Mouse (Mus musculus) forebrain, embryonic 10.5 days (tissue): Measurements from ENCODE around the gene Vapa. TPM values are rescaled to one million over a fixed set of nuclear protein-coding genes. Genes with fewer than 3 reads are reported as not detected.

ENCODE experiments used
- DNase-seq: peaks from one replicate; pipeline ENCODE4 v3.0.0-alpha.2; 2017; ENCODE audit warnings: low spot score; ENCODE audit errors: extremely low spot score
- H3K27ac ChIP-seq: fragments of 300-500 bp; sonication (generic); 2 replicates; pipeline ENCODE4 v1.5.1; 2016; ENCODE audit warnings: mild to moderate bottlenecking
- H3K27me3 ChIP-seq: fragments of 300-500 bp; sonication (generic); 2 replicates; pipeline ENCODE4 v1.6.1; 2016; ENCODE audit warnings: mild to moderate bottlenecking; ENCODE audit not compliant: poor library complexity, severe bottlenecking
- H3K36me3 ChIP-seq: fragments of 300-500 bp; sonication (generic); replicated peaks from 2 replicates; pipeline ENCODE4 v1.6.1; 2016; ENCODE audit warnings: mild to moderate bottlenecking, moderate library complexity
- H3K4me1 ChIP-seq: fragments of 300-500 bp; sonication (generic); 2 replicates; pipeline ENCODE4 v1.6.1; 2016
- H3K4me3 ChIP-seq: fragments of 300-500 bp; sonication (generic); 2 replicates; pipeline ENCODE4 v1.5.1; 2016; ENCODE audit warnings: mild to moderate bottlenecking, moderate library complexity
- H3K9me3 ChIP-seq: fragments of 300-500 bp; sonication (generic); 2 replicates; pipeline ENCODE4 v1.6.1; 2016; ENCODE audit warnings: mild to moderate bottlenecking, moderate library complexity
- WGBS: fragments of 180-500 bp; shearing (Covaris S2); methylation state at CpG from one replicate; pipeline ENCODE4 v1.1.7; 2016; 5-methylcytosine and 5-hydroxymethylcytosine counted together
- polyA plus RNA-seq: library from polyadenylated mRNA; unstranded; fragments of >200 nt; fragmentation: Nextera tagmentation; extraction: Ambion mirVana; gene quantifications from 2 replicates; pipeline ENCODE4 v1.2.1, GENCODE M21; 2016

Gene Vapa
- polyA plus RNA-seq, result 159 and 174 TPM in 2 replicates

DNA sequence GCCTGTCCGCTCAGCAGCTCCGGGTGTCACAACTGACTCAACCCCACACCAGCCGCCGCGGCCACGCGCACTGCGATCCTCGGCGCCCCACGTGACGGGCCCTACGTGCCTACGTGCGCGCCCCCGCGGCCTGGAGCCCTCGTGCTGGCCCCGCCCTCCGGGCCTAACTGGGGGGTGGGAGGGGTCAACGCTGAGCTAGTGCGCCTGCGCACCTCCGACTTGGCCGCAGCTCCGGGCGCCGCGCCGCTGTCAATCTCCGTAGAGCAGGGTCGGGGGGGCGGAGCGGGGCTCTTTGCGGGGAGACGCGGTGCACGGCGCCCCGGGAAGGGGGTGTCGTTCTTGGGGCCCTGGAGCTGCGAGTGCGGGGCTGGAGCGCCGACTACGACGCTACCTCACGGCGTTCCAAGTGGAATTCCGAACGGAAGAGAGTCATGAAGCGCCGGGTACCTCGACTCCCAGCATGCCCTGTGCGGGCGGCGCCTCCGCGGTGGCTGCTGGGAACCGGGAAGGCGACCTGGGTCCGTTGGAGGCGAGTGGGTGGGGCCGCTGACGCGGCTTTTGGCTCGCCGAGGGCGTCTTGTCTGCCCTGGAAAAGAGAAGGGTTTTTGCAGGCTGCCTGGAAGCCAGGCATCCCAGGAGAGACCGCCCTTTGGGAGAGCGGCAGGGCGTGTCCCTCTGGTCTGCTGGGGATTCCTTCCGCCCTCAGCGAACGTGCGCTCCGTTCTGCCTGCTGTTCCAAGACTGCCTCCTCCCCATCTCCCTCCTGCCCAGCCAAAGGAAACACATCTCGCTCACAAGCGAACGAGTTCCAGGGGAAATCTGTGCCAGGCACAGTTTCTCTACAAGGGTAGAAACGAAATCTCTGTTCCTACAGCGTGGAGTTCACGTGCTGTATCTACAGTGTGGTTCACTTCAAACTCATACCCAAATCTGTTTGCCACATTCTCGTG is at the start of gene Vapa:
TSS of gene Vapa (minus strand) at position 93 of the 950 bp plus-strand sequence.
- under 1% methylated on average over 85 of the region's 85 CpGs for WGBS
- peak; percentile 96 for DNase-seq
- peaks cover 38% of the 10 kb centered on the region for H3K4me1 ChIP-seq

DNA sequence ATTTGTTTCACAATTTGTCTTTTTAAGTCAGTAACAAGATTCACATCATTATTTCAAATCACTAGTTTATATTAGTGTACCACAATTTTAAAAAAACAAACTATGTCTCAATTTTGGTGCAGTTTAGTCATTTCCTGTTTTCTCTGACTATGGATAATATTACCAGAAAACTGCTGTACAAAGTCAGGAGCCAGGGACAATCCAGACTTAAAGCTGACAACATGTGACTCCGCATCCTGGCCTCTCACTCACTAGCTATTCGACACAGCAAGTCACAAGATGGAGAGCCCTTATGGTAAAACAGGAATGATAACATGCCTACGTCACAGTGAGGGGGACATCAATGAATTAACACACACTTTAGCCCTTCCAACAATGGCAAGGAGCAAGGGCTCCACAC is 49.3 kb upstream of the Vapa start:
- DNase-seq, result no peak
- H3K4me3 ChIP-seq, result no peak overlapping the region
- peaks cover 15% of the 10 kb centered on the region for H3K36me3 ChIP-seq
- no peaks in the 10 kb centered on the region for H3K4me1 ChIP-seq
- H3K27me3 ChIP-seq, result no peaks in the 10 kb centered on the region
- no peak overlapping the region for H3K27ac ChIP-seq
- WGBS, result 89% methylated on average over 3 of the region's 3 CpGs
- H3K9me3 ChIP-seq, result no peaks in the 10 kb centered on the region

More for the DNA sequence above, at the start of gene Vapa:
- peaks cover 12% of the 10 kb centered on the region for H3K36me3 ChIP-seq
- H3K4me3 ChIP-seq, result peak within 1 kb of the TSS; percentile 91
- no peaks in the 10 kb centered on the region for H3K27me3 ChIP-seq
- peak within 1 kb of the TSS; percentile 99 for H3K27ac ChIP-seq
- no peaks in the 10 kb centered on the region for H3K9me3 ChIP-seq

DNA sequence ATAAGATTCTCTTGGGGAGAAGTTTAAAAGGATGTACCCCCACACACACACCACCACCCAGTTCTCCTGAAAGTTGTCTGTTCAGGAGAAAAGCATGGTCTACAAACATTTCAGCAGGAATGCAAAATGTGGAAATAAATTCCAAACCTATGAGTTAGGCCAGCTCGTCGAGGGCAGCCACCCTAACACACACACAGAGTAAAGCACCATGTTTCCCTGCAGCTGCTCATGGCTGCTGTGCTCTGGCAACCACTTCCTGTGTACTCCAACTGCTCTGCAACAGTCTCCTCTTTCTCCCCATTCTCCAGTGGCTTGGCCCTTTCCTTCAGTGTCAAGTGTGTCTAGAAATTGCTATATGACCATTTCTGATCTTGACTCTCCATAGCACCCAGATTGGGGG is 45.1 kb upstream of the Vapa start:
- Histone ChIP-seq H3K27me3 (no peaks in the 10 kb centered on the region), H3K9me3 (no peaks in the 10 kb centered on the region), H3K36me3 (0 out of 2 replicates have a peak, but pooled peaks cover 4% of the 10 kb centered on the region), H3K27ac (no peak overlapping the region), H3K4me3 (no peak overlapping the region), H3K4me1 (no peaks in the 10 kb centered on the region)
- 95% methylated on average over 2 of the region's 2 CpGs for WGBS
- DNase-seq, result no peak

DNA sequence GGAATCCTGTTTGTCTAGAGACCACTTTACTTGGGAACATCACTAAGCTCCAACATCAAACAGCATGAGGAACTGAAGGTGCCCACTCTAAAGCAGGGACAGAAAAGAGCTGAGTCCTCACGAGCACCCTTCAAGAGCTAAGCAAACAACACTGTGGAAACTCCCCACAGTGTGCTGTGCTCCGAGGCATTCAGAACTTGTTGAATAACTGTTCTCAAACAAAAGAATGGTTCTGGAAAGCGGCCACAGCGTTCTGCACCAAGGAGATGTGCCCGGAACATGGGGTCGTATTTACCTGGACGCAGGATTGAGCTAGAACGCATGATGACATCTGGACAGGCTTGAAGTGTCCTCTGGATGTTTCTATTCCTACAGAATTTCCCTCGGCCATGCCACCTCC is 44.6 kb upstream of the Vapa start:
- 94% methylated on average over 9 of the region's 9 CpGs for WGBS
- no peak overlapping the region for H3K4me3 ChIP-seq
- no peaks in the 10 kb centered on the region for H3K27me3 ChIP-seq
- no peaks in the 10 kb centered on the region for H3K4me1 ChIP-seq
- H3K27ac ChIP-seq, result no peak overlapping the region
- no peak for DNase-seq
- H3K9me3 ChIP-seq, result no peaks in the 10 kb centered on the region
- H3K36me3 ChIP-seq, result 0 out of 2 replicates have a peak, but pooled peaks cover 7% of the 10 kb centered on the region

- Histone ChIP-seq H3K27me3 (no peaks in the 10 kb centered on the region), H3K4me3 (no peak overlapping the region), H3K9me3 (no peaks in the 10 kb centered on the region), H3K4me1 (no peaks in the 10 kb centered on the region), H3K36me3 (peaks cover 15% of the 10 kb centered on the region), H3K27ac (no peak overlapping the region)
- no peak for DNase-seq
- 90% methylated on average over 6 of the region's 6 CpGs for WGBS
Measured at GRCm38 (mm10) chr17:65656731-65657130, 43.4 kb upstream of the Vapa start.

DNA sequence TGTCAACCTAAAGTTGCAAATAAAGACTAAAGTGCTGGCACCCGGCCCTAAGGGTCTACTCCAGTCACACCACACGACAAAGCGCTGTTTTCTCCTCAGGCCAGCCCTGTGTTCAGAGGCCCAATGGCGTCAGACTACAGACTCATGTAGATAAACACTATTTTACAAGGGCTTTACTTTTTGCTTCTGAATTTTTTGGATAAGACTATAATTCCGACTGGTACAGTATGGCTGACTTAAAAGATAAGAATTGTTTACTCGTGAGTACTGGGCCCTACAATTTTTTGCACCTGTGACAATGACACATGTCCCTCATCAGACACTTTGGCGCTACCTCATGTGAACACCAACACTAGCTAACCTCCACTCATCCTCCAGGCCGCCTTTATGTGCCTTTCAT is 42.7 kb upstream of the Vapa start:
- H3K4me3 ChIP-seq, result no peak overlapping the region
- no peaks in the 10 kb centered on the region for H3K4me1 ChIP-seq
- no peak overlapping the region for H3K27ac ChIP-seq
- H3K9me3 ChIP-seq, result no peaks in the 10 kb centered on the region
- no peaks in the 10 kb centered on the region for H3K27me3 ChIP-seq
- WGBS, result 93% methylated on average over 8 of the region's 8 CpGs
- no peak for DNase-seq
- H3K36me3 ChIP-seq, result peaks cover 20% of the 10 kb centered on the region

- Histone ChIP-seq H3K27ac (no peak overlapping the region), H3K27me3 (no peaks in the 10 kb centered on the region)
- WGBS, result 87% methylated on average over 4 of the region's 4 CpGs
Measured at GRCm38 (mm10) chr17:65655608-65656007, 42.3 kb upstream of the Vapa start.

GRCm38 (mm10) chr17:65650598-65650997 is 37.2 kb upstream of the Vapa start:
- Histone ChIP-seq H3K27me3 (no peaks in the 10 kb centered on the region), H3K27ac (no peak overlapping the region), H3K4me1 (peaks cover 16% of the 10 kb centered on the region; the same call in 1 of the 2 replicates), H3K4me3 (no peak overlapping the region), H3K9me3 (no peaks in the 10 kb centered on the region), H3K36me3 (peaks cover 20% of the 10 kb centered on the region)
- no peak for DNase-seq
- 90% methylated on average over 6 of the region's 6 CpGs for WGBS

More at GRCm38 (mm10) chr17:65655608-65656007, 42.3 kb upstream of the Vapa start:
- H3K36me3 ChIP-seq, result peaks cover 20% of the 10 kb centered on the region
- DNase-seq, result no peak
- no peak overlapping the region for H3K4me3 ChIP-seq
- no peaks in the 10 kb centered on the region for H3K4me1 ChIP-seq
- no peaks in the 10 kb centered on the region for H3K9me3 ChIP-seq

DNA sequence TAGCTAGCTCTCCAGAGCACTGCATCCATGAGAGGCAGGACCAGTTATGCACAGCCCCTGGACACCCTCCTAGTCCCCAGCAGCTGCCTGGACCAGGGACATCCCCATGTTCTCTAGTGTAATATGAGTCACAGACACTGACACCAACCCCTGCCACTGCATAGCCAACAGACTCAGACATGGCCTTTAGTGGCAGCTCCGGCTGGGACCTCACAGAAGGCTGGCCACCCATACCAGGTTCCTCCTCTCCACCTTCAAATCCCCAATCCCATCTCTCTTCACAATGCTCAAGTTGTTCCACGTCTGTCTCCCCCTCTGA is 35.8 kb upstream of the Vapa start:
- Histone ChIP-seq H3K4me3 (no peak overlapping the region), H3K27me3 (no peaks in the 10 kb centered on the region), H3K9me3 (no peaks in the 10 kb centered on the region), H3K4me1 (peaks cover 16% of the 10 kb centered on the region; the same call in 1 of the 2 replicates), H3K27ac (no peak overlapping the region), H3K36me3 (peaks cover 20% of the 10 kb centered on the region)
- no peak for DNase-seq
- WGBS, result 83% methylated on average over 2 of the region's 2 CpGs

DNA sequence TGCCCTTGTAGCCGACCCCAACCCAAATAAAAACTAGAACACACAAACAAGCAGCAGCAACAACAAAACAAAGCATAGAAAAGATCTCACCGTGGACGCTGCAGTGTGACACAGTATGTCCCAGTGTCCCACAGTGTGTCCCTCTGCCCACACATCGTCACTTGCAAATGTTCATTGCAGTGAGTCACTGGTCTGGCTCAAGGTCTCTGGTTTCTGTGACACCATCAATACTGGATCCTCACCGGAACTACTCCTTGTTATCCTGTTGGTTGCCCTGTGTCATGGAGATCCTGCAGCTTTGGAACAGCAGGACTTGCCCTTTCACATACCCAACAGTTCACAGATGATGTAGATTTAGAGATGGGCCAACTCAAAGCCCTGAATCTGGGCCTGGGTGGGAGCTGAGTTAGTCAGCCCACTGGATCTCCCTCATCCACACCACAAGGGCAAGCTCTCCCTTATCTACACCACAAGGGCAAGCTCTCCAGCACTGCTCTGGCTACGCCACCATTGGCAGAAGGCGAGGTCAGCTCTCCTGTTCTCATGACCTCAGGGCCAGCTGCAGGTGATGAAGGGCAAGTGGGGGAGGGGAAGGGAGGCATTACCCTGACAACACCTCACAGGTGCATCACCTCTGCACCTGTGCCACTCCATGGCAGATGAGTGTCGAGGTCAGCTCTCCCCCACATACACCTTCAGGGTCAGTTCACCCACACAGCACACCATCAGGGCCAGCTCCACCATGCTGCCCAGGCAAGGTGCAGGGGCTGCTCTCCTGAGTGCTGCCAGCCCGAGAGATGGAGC is 35.2 kb upstream of the Vapa start:
- Histone ChIP-seq H3K9me3 (no peaks in the 10 kb centered on the region), H3K36me3 (peaks cover 20% of the 10 kb centered on the region), H3K27ac (no peak overlapping the region), H3K4me1 (peaks cover 17% of the 10 kb centered on the region), H3K27me3 (no peaks in the 10 kb centered on the region), H3K4me3 (no peak overlapping the region)
- DNase-seq, result no peak
- WGBS, result 85% methylated on average over 9 of the region's 9 CpGs

DNA sequence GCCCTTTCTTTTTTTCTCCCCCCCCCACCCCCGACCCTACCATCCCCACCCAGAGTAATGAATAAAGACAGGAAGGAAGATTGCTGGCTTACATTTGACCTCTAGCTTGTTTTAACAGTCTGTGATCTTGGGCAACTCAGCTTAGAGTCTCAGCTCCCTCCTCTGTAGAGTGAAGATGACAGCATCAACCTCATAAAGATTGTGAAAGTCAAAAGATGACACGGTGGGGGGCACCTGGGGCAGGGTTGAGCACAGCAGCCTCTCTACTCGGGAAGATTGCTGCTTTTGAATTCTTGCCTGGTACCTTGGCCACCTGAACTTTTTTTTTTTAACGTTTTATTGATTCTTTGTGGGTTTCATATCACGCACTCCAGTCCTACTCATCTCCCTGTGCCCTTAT is 34.6 kb upstream of the Vapa start:
- H3K4me3 ChIP-seq, result no peak overlapping the region
- no peak for DNase-seq
- peaks cover 15% of the 10 kb centered on the region for H3K36me3 ChIP-seq
- H3K27me3 ChIP-seq, result no peaks in the 10 kb centered on the region
- no peak overlapping the region for H3K27ac ChIP-seq
- H3K4me1 ChIP-seq, result peaks cover 24% of the 10 kb centered on the region
- WGBS, result 69% methylated on average over 5 of the region's 5 CpGs
- no peaks in the 10 kb centered on the region for H3K9me3 ChIP-seq

GRCm38 (mm10) chr17:65647226-65647625 is 33.9 kb upstream of the Vapa start:
- no peak for DNase-seq
- 82% methylated on average over 6 of the region's 6 CpGs for WGBS

GRCm38 (mm10) chr17:65643579-65643978 is 30.2 kb upstream of the Vapa start:
- WGBS, result 83% methylated on average over 5 of the region's 5 CpGs
- no peak for DNase-seq
- Histone ChIP-seq H3K27ac (peak overlapping the region; percentile 58; the same call in 1 of the 2 replicates), H3K36me3 (no peaks in the 10 kb centered on the region), H3K4me3 (no peak overlapping the region), H3K9me3 (no peaks in the 10 kb centered on the region), H3K4me1 (peaks cover 31% of the 10 kb centered on the region), H3K27me3 (no peaks in the 10 kb centered on the region)

More at GRCm38 (mm10) chr17:65647226-65647625, 33.9 kb upstream of the Vapa start:
- H3K4me1 ChIP-seq, result peaks cover 31% of the 10 kb centered on the region
- H3K36me3 ChIP-seq, result peaks cover 10% of the 10 kb centered on the region
- H3K4me3 ChIP-seq, result no peak overlapping the region
- H3K9me3 ChIP-seq, result no peaks in the 10 kb centered on the region
- H3K27me3 ChIP-seq, result no peaks in the 10 kb centered on the region
- no peak overlapping the region for H3K27ac ChIP-seq
